Mouse (Mus musculus) leukemia stem cell, adult 10-12 weeks (primary cell): ENCODE results near the gene Tbx2. TPM values are rescaled to one million over a fixed set of nuclear protein-coding genes. Genes with fewer than 3 reads are reported as not detected.

Source experiments
- polyA plus RNA-seq: library from polyadenylated mRNA; stranded (reverse); fragments of >175 nt; gene quantifications from 2 replicates; pipeline ENCODE4 v1.2.3, GENCODE M21; 2012; ENCODE audit warnings: low replicate concordance

Gene Tbx2
- 0.72 and 3.2 TPM in 2 replicates for polyA plus RNA-seq

GRCm38 (mm10) chr11:85832231-85832924 is at the start of gene Tbx2:
TSS of gene Tbx2 (plus strand) at chr11:85832551.

DNA sequence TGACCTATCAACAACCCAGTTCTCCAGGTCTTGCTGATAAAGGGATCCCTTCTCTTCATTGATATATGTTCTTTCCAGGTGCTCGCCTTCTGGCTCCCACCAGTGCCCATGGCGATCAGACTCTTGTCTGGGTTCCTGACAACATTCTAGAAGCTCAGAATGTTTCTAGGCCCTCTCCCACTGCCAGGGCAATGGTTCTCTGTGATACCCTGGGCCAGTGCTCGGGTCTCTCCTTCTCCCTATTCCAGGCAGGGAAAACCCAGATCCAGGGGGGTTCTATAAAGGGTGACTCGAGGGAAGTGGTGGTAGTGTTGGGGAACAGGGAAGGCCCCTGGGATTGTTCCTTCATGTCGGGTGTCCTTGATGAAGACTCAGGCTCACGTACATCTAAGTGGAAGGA is 17.9 kb downstream of the Tbx2 start, which contains the start of gene Gm11444:
TSS of gene Gm11444 (minus strand) at position 101 of the 400 bp plus-strand sequence.

DNA sequence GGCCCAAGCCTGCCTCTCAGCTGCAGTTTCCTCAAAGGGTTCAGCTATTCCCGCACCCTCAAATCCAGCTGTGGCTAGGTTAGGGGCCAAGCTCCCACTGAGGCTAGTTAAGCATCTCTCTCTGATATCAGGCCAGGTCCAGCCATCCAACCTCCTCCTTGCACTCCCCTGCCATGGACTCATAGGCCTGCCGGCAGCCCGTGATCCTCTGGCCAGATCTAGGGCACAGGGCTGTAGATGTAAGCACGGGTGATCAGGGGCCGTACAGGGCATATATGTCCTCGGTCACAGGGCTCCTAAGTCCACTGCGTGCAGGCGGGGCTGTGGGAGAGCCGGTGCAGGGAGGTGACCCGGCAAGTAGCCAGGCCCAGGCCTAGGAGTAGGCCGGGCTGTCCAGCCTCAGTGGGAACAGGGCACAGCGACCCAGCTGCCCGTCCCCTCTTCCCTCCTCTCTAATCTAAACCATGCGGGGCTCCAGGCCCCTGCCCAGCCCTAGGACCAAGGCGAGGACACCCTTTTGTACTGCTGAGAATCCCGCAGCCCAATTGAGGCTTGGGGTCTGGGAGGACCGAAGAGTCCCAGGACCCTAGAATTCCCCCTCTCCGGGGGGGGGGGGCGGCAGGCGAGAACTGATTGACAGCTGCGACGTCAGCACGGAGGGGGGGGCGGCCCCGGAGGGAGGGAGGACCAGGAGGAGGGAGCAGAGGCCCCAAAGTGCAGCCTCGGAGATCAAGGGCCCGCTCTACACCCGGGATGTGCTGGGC is 53.5 kb downstream of the Tbx2 start, which contains the start of gene Tbx4:
TSS of gene Tbx4 (plus strand) at position 758 of the 764 bp plus-strand sequence.

Other genes starting within 250 kb of the Tbx2 start
- not detected in 2 replicates for gene Gm11444, start 17.8 kb downstream of the Tbx2 start, polyA plus RNA-seq
- gene Tbx4, start 53.9 kb downstream of the Tbx2 start, polyA plus RNA-seq: 0.13 and 0.15 TPM in 2 replicates